Mouse (Mus musculus) 3T3-L1 (cell line): ENCODE measurements around the gene 4930404N11Rik.
A peak's percentile ranks its signal among the peaks of the same experiment; 100 is the strongest.

ENCODE experiments used
- DNase-seq: peaks from one replicate; pipeline ENCODE4 v3.0.0-alpha.2; 2015; ENCODE audit warnings: low read depth, low spot score

The 4930404N11Rik gene

DNA sequence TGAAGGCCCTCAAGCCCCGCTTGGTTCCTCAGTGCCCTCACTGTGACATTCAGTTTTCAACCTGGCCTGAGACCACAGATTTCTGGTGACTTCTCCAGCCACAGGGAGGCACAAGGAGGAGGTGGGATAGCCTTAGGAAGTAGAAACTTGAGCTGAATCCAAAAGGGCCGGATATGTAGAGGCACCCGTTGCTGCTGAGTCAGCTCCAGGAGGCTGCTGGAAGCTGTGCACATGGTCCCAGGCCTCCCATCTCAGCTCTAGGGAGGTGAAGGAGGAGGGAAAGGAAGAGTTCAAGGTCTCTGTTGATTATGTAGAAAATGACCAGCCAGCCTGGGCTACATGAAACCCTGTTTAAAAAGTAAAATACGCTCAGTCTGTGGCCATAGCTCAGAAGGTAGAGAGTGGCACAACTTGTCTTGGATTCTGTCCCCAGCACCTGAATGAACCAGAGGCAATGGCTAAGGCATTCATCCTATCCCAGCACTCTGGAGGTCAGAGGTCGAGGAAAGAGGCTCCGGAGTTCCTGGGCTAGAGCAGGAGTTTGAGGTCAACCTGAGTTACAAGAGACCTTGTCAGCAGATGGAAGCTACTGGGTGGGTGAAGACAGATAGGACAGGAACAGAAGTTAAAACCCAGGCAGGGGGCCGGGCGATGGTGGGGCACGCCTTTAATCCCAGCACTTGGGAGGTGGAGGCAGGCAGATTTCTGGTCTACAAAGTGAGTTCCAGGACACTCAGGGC lies 10.7 kb downstream of the 4930404N11Rik start:
- DNase-seq = peak; percentile 84

GRCm38 (mm10) chr10:81351678-81352291 lies 13.8 kb downstream of the 4930404N11Rik start:
- no peak for DNase-seq

GRCm38 (mm10) chr10:81350351-81351063 lies 15.1 kb downstream of the 4930404N11Rik start, which contains the start of gene Hmg20b:
Gene Hmg20b, minus strand, starts transcription at chr10:81350480.
- peak; percentile 98 for DNase-seq

GRCm38 (mm10) chr10:81349961-81350350 lies 15.7 kb downstream of the 4930404N11Rik start:
- DNase-seq = peak; percentile 28

GRCm38 (mm10) chr10:81349146-81349545 lies 16.5 kb downstream of the 4930404N11Rik start:
- peak; percentile 86 for DNase-seq

DNA sequence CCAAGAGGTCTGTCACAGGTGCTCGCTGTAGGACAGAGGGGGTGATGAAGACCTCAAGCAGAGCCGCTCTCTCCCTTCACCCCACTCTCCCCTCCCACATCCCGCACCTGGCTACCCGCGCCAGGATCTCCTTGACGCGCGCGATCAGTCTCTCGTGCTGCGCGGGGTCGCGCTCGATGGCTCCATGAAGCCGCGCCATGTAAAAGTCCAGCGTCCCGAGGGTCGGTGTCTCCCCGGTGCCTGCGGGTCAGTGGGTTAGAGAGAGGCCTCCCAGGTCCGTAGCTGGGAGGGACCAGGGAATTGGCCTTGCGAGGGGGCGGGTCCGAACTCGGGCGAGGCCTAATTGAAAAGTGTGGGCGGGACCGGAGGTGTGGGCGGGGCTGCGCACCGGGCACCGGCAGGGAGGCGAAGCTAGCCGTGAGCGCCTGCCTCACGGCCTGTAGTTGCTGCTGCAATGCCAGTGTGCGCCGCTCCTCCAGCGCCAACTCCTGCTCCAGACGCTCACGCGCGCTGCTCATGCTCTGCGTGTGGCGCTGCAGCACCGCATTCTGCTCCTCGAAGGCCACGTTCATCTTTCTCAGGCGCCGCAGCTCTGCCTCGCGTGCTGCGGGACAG lies 19.1 kb downstream of the 4930404N11Rik start:
- DNase-seq = no peak

GRCm38 (mm10) chr10:81345162-81345534 lies 20.5 kb downstream of the 4930404N11Rik start:
- no peak for DNase-seq

DNA sequence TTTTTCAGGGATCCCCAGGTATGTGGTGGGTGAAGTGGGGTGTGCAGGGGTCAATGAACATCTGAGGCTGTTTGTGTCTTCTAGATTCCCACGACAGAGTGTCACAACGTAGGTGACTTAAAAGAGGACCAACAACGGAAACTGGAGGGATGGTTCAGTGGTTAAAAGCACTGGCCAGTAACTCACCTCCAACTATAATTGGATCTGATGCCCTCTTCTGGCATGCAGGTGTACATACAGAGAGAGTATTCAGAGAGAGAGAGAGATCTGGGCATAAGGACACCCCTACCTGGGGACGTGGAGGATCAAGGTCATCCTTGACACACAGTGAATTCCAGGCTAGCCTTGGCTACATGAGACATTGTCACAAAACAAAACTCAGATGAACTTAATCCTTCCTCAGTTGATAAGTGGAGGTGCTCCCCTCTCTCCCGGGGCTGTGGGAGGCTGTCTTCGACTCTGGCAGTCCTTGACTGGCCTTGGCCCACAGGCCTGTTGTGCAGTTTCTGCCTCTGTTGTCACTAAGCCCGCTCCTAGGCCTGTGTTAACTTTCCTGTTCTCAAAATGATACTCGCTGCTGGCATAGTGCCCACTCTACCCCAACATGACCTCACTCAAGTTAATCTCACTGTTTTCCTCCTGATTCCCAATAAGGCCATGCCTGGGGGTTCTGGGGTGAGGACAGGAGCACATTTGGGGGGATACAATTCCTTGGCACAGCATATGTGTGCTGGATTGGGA lies 21.0 kb downstream of the 4930404N11Rik start:
- DNase-seq = no peak

DNA sequence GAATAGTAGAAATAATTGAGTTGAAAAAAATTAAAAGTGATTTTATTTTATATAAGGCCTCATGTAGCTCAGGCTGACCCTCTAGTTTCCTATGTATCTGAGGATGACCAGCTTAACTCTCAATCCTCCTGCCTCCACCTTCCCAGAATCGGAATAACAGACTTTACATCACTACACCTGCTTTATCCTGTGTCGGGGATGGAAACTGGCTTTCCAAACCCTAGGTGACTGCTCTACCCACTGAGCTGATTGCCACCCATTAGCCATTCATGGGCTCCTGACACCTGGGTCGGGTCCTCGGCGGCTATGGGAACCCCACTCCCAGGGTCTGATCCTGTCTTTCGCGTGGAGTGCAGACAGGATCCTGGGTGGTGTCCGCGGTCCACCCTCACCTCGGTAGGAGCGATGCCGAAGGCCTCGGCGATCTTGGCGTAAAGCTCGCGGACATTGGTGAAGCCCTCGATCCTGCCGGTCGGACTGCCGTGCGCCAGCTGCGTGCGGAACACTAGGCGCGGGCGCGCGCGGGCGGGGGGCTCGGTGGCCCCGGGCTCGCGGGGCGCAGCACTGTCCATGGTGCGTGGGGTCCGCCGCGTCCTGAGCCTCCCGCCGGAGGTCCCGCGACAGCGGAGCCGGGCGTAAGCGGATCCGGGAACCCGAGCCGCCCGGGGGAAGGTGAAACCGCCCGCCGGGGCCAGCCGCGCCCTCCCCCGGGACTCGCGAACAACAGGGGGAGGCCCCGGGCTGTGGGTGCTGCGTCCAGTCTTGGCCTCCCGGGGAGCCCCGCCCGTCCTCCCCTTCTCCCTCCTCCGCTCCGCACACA lies 22.7 kb downstream of the 4930404N11Rik start, which contains the start of gene Gipc3:
Gene Gipc3, minus strand, starts transcription at position 581 of the 820 bp plus-strand sequence.
- DNase-seq = no peak

GRCm38 (mm10) chr10:81341333-81341949 lies 24.2 kb downstream of the 4930404N11Rik start:
- peak; percentile 69 for DNase-seq

- DNase-seq = peak; percentile 65
These were observed 24.9 kb downstream of the 4930404N11Rik start for GRCm38 (mm10) chr10:81340551-81341332.

DNA sequence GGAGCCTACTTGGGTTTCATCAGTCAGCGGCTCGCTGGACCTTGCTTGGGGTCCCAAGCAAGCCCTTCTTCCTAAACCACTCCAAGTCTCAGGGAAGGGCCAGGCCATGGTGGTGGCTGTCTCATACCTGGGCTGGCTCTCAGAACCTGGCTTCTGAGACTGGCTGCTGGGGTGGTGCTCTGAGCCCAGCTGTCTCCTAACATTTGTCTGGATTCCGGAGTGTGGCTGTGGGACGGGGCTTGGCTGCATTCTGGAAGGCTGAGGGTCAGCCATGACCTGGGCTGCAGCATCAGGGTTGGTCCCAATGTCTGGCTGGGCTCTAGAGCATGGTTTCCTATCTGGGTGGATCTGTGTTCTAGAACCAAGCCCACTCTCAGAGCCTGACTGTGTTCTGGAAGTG lies 29.1 kb downstream of the 4930404N11Rik start:
- DNase-seq = no peak

DNA sequence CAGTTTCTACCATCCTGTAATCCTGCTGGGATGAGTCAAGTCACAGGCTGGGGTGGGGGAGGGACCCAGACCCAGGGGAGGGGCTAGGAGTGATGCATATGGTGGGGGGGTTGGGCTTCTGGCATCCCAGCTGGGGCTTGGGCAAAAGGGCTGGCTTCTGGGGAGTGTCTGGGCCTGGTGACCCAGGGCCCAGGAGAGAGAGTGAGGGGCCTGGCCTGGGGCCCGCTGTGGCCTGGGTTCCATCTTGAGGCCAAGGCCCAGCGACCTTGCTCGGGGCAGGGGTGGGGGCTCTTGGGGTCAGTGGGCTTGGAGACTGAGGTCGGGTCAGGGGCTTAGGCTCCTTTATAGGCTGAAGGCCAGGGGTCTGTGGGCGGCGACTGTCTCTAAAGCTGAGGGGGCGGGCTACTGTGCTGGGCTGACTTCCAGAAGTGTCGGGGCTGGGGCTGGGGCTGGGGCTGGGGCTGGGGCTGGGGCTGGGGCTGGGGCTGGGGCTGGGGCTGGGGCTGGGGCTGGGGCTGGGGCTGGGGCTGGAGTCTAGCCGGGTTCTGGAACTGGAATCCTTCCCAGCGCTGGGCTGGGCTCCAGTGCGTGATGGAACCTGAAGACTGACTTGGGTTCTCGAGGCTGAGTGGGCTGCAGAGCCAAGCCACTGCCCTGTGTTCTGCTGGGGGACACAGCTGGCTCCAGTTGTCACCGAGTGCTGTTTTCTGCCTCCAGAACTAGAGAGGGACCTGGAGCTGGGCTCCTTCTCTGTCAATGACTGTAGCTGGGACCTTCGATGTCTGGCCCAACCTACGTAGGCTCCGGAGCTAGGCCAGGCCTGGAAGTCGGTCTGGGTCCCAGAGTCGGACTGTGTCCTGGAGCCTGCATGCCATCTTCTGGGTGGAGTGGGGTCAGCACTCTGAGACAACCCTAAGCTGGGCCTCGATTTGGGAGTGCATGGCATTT lies 29.9 kb downstream of the 4930404N11Rik start:
- no peak for DNase-seq

- no peak for DNase-seq
These were observed 31.3 kb downstream of the 4930404N11Rik start for GRCm38 (mm10) chr10:81334324-81334723.

DNA sequence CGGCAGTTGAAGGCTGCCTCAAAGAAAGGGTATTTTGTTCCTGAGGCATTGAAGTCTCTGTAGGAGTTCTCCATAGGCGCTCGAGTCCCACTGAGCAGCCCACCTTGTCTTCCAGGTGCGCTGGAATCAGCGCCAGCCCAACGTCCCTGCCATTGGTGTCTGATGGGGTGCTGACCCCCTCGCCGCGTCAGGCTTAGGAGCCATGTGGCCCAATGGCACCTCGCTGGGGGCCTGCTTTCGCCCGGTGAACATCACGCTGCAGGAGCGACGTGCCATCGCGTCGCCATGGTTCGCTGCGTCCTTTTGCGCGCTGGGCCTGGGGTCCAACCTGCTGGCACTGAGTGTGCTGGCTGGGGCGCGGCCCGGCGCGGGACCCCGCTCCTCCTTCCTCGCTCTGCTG lies 33.3 kb downstream of the 4930404N11Rik start:
- DNase-seq = no peak

DNA sequence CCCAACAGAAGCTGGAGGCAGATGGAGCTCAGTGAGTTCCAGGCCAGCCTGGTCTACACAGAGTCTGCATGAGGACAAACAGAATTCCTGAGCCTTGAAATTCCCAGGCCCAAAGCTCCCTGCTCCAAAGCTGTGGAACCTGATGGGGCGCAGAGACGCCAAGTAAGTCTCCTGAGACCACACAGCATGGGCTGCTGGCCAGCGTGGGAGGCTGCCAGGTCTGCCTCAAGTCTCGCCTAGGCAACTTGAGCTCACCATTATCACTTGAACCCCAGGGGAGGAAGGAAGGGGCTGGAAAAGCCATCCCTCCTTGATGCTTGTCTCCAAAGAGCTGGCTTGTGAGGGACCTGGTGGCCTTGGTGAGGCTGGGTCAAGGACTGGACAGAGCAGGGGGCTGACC lies 35.6 kb downstream of the 4930404N11Rik start:
- DNase-seq = peak; percentile 51

- DNase-seq = peak; percentile 86
These were observed 36.2 kb downstream of the 4930404N11Rik start for GRCm38 (mm10) chr10:81329194-81329975.
